Comparison of ENCODE assay signal across 13 mouse cellular contexts in genomic region chr11:3566018-3566417, GRCm38 (mm10). TPM values are rescaled to one million over a fixed set of nuclear protein-coding genes. Genes with fewer than 3 reads are reported as not detected.
DNase-seq lines count a peak whose midpoint lies in the region; ATAC-seq lines count a peak whose summit lies in the region.
"Had no signal": no experiment of that assay in that cellular context is flagged by ENCODE, and none has a peak within 500 bp of the region (broad histone marks: within the 10 kb centered on the region; RNA-seq: fewer than 3 reads in every experiment).

No protein-coding gene starts in this region.

- WGBS in heart, embryonic 15.5 days = 62% methylated on average over 4 of the region's 4 CpGs
- 67% methylated on average over 4 of the region's 4 CpGs for WGBS in heart, embryonic 10.5 days

- no peaks in the 10 kb centered on the region for H3K27me3 ChIP-seq in heart, embryonic 15.5 days
- H3K27me3 ChIP-seq in heart, embryonic 10.5 days (ENCODE audit: insufficient read depth, poor library complexity, severe bottlenecking) = no peaks in the 10 kb centered on the region

- peaks cover 38% of the 10 kb centered on the region for H3K4me1 ChIP-seq in heart, embryonic 15.5 days (replicated peaks)
- H3K4me1 ChIP-seq in heart, embryonic 10.5 days = peaks cover 36% of the 10 kb centered on the region

- no peaks in the 10 kb centered on the region for H3K36me3 ChIP-seq in heart, embryonic 15.5 days
- no peaks in the 10 kb centered on the region for H3K36me3 ChIP-seq in heart, embryonic 10.5 days

- no peak overlapping the region for H3K4me3 ChIP-seq in heart, embryonic 15.5 days
- no peak overlapping the region for H3K4me3 ChIP-seq in heart, embryonic 10.5 days
- H3K4me3 ChIP-seq: left cerebral cortex, adult 2 months; megakaryocyte, embryonic 14.5 days had no signal

- no peak overlapping the region for H3K9ac ChIP-seq in heart, embryonic 15.5 days
- H3K9ac ChIP-seq: forebrain, postnatal 0 days had no signal

- peak overlapping the region; percentile 14; the same call in 1 of the 2 replicates for H3K27ac ChIP-seq in heart, embryonic 15.5 days
- H3K27ac ChIP-seq in heart, embryonic 10.5 days = no peak overlapping the region
- H3K27ac ChIP-seq: left cerebral cortex, adult 2 months had no signal

- intact Hi-C loops in heart, postnatal 25 days (cut with DNase I) = no loop called here
- intact Hi-C loops in left cerebral cortex, postnatal 36 days (cut with DNase I) = no loop called here

- no peak overlapping the region for H3K4me2 ChIP-seq in heart, embryonic 15.5 days

- no peak for ATAC-seq in heart, embryonic 15.5 days (replicated peaks; ENCODE audit: insufficient number of reproducible peaks, insufficient read depth, low FRiP score, low read depth)
- ATAC-seq: forebrain, postnatal 0 days; hindbrain, embryonic 16.5 days had no signal

- no peak for DNase-seq in heart, postnatal 25 days (ENCODE audit: low spot score)
- DNase-seq in 3T3-L1 (ENCODE audit: low read depth, low spot score) = peak; percentile 39
- peak; percentile 40 for DNase-seq in liver
- peak; percentile 76 for DNase-seq in lung, postnatal 10 days
- no peak for DNase-seq in spleen, postnatal 14 days (ENCODE audit: low spot score in 2 of 2)
- no peak for DNase-seq in left cerebral cortex, postnatal 36 days (ENCODE audit: low spot score in 2 of 2)
- no peak for DNase-seq in heart, embryonic 10.5 days (ENCODE audit: low spot score)
- DNase-seq: forebrain, postnatal 0 days; thymus, adult 18-20 months had no signal

- no peaks in the 10 kb centered on the region for H3K9me3 ChIP-seq in heart, embryonic 15.5 days (replicated peaks)
- H3K9me3 ChIP-seq in heart, embryonic 10.5 days = no peaks in the 10 kb centered on the region
- H3K9me3 ChIP-seq: megakaryocyte, embryonic 14.5 days had no signal

RNA-seq across cellular contexts. Expression of gene Smtn, which starts 25.6 kb away (rescaled TPM):
- polyA plus RNA-seq in heart, embryonic 15.5 days (2015; fragmentation: Nextera tagmentation; extraction: Ambion mirVana) = 79.2 and 101 TPM in 2 replicates
- total RNA-seq in heart, postnatal 25 days (2021) = 100 to 1,000 TPM; 170 to 174 TPM
- 1 to 10 TPM; 8.2 to 8.9 TPM for total RNA-seq in left cerebral cortex, postnatal 36 days (2021)
- polyA plus RNA-seq in heart, embryonic 10.5 days (2016; fragmentation: Nextera tagmentation; extraction: Ambion mirVana) = 69.5 and 91.2 TPM in 2 replicates

RNA-seq across cellular contexts. Expression of gene Selenom, which starts 51.5 kb away (rescaled TPM):
- polyA plus RNA-seq in heart, embryonic 15.5 days (2015; fragmentation: Nextera tagmentation; extraction: Ambion mirVana) = 132 and 138 TPM in 2 replicates
- total RNA-seq in heart, postnatal 25 days (2021) = 10 to 100 TPM; 40.6 to 44.9 TPM
- 100 to 1,000 TPM; 128 to 155 TPM for total RNA-seq in left cerebral cortex, postnatal 36 days (2021)
- polyA plus RNA-seq in heart, embryonic 10.5 days (2016; fragmentation: Nextera tagmentation; extraction: Ambion mirVana) = 66.3 and 87.5 TPM in 2 replicates

Comparison
In these comparisons a context has a peak if more than half of its experiments do, and no peak if none do; other contexts are left out.
1. DNase-seq: peak in 3T3-L1 (single experiment), liver (single experiment) and lung, postnatal 10 days (single experiment); none in heart, postnatal 25 days (single experiment), spleen, postnatal 14 days (0 of 2), left cerebral cortex, postnatal 36 days (0 of 2) and heart, embryonic 10.5 days (single experiment).
2. RNA of gene Smtn, which starts 25.6 kb away (total RNA-seq): 170 to 174 TPM in heart, postnatal 25 days; 8.2 to 8.9 TPM in left cerebral cortex, postnatal 36 days; every median in the first group is over 10 times any median in the second.